Mouse (Mus musculus): ENCODE measurements at regions not wholly inside any gene's neighbourhood (a gene's known extent, or its start where the extent isn't known, plus 50 kb on each side); places are given as distances from the start of the nearest gene placed in this dataset.

- 32% methylated on average over 12 of the region's 12 CpGs for WGBS
- ATAC-seq, result no peak
These were observed 212.9 kb upstream of the Tet2 start for GRCm38 (mm10) chr3:133757756-133758420.

GRCm38 (mm10) chr3:133758421-133758820 is 213.5 kb upstream of the Tet2 start:
- peak overlapping the region; percentile 45 for H3K4me2 ChIP-seq (replicated peaks)
- ATAC-seq, result no peak
- no peaks in the 10 kb centered on the region for H3K36me3 ChIP-seq
- no peaks in the 10 kb centered on the region for H3K27me3 ChIP-seq (replicated peaks)
- no peak overlapping the region for H3K27ac ChIP-seq
- no peak overlapping the region for H3K9ac ChIP-seq
- H3K4me3 ChIP-seq (replicated peaks), result no peak overlapping the region; the same call in 1 of the 2 replicates
- H3K9me3 ChIP-seq, result no peaks in the 10 kb centered on the region
- 15% methylated on average over 4 of the region's 4 CpGs for WGBS
- peaks cover 13% of the 10 kb centered on the region for H3K4me1 ChIP-seq (replicated peaks)

More at GRCm38 (mm10) chr3:133757756-133758420, 212.9 kb upstream of the Tet2 start:
- Histone ChIP-seq H3K9me3 (no peaks in the 10 kb centered on the region), H3K36me3 (no peaks in the 10 kb centered on the region), H3K4me1 (replicated peaks) (peaks cover 13% of the 10 kb centered on the region), H3K4me3 (replicated peaks) (no peak overlapping the region; the same call in 1 of the 2 replicates), H3K27me3 (replicated peaks) (no peaks in the 10 kb centered on the region), H3K27ac (no peak overlapping the region), H3K9ac (no peak overlapping the region), H3K4me2 (replicated peaks) (peak overlapping the region; percentile 45)

- Histone ChIP-seq H3K4me2 (replicated peaks) (no peak overlapping the region), H3K4me1 (replicated peaks) (peaks cover 7% of the 10 kb centered on the region), H3K27me3 (replicated peaks) (no peaks in the 10 kb centered on the region), H3K27ac (no peak overlapping the region), H3K4me3 (replicated peaks) (no peak overlapping the region), H3K9ac (no peak overlapping the region), H3K36me3 (no peaks in the 10 kb centered on the region), H3K9me3 (no peaks in the 10 kb centered on the region)
- ATAC-seq, result no peak
- WGBS, result 76% methylated on average over 2 of the region's 2 CpGs
These were observed 214.7 kb upstream of the Tet2 start for GRCm38 (mm10) chr3:133759611-133760010.

GRCm38 (mm10) chr3:133760221-133760620 is 215.3 kb upstream of the Tet2 start:
- Histone ChIP-seq H3K36me3 (no peaks in the 10 kb centered on the region), H3K9me3 (no peaks in the 10 kb centered on the region), H3K4me2 (replicated peaks) (no peak overlapping the region), H3K27me3 (replicated peaks) (no peaks in the 10 kb centered on the region), H3K9ac (no peak overlapping the region), H3K27ac (no peak overlapping the region), H3K4me3 (replicated peaks) (no peak overlapping the region), H3K4me1 (replicated peaks) (0 out of 2 replicates have a peak, but pooled peaks cover 3% of the 10 kb centered on the region)
- 93% methylated on average over 1 of the region's 1 CpGs for WGBS
- no peak for ATAC-seq

GRCm38 (mm10) chr3:133763721-133764120 is 218.8 kb upstream of the Tet2 start:
- Histone ChIP-seq H3K9ac (no peak overlapping the region), H3K9me3 (no peaks in the 10 kb centered on the region), H3K4me2 (replicated peaks) (no peak overlapping the region), H3K27me3 (replicated peaks) (no peaks in the 10 kb centered on the region), H3K4me1 (replicated peaks) (no peaks in the 10 kb centered on the region), H3K36me3 (no peaks in the 10 kb centered on the region), H3K27ac (no peak overlapping the region), H3K4me3 (replicated peaks) (no peak overlapping the region)
- no peak for ATAC-seq

GRCm38 (mm10) chr3:133773490-133773889 is 228.6 kb upstream of the Tet2 start:
- Histone ChIP-seq H3K36me3 (no peaks in the 10 kb centered on the region), H3K27me3 (replicated peaks) (no peaks in the 10 kb centered on the region), H3K27ac (no peak overlapping the region), H3K4me1 (replicated peaks) (no peaks in the 10 kb centered on the region), H3K4me3 (replicated peaks) (no peak overlapping the region), H3K9me3 (no peaks in the 10 kb centered on the region), H3K4me2 (replicated peaks) (no peak overlapping the region), H3K9ac (no peak overlapping the region)
- no peak for ATAC-seq
- WGBS, result 70% methylated on average over 2 of the region's 2 CpGs

GRCm38 (mm10) chr3:133774229-133774628 is 229.3 kb upstream of the Tet2 start:
- WGBS, result 30% methylated on average over 3 of the region's 3 CpGs
- H3K36me3 ChIP-seq, result no peaks in the 10 kb centered on the region
- no peaks in the 10 kb centered on the region for H3K4me1 ChIP-seq (replicated peaks)
- no peak overlapping the region for H3K4me2 ChIP-seq (replicated peaks)
- no peak overlapping the region for H3K4me3 ChIP-seq (replicated peaks)
- no peaks in the 10 kb centered on the region for H3K9me3 ChIP-seq
- H3K9ac ChIP-seq, result no peak overlapping the region
- H3K27ac ChIP-seq, result no peak overlapping the region
- no peaks in the 10 kb centered on the region for H3K27me3 ChIP-seq (replicated peaks)
- ATAC-seq, result no peak

- H3K4me1 ChIP-seq (replicated peaks), result no peaks in the 10 kb centered on the region
- 19% methylated on average over 4 of the region's 4 CpGs for WGBS
- H3K4me2 ChIP-seq (replicated peaks), result no peak overlapping the region
- H3K27me3 ChIP-seq (replicated peaks), result no peaks in the 10 kb centered on the region
- no peak for ATAC-seq
- H3K4me3 ChIP-seq (replicated peaks), result no peak overlapping the region
- no peaks in the 10 kb centered on the region for H3K9me3 ChIP-seq
- H3K27ac ChIP-seq, result no peak overlapping the region
- no peak overlapping the region for H3K9ac ChIP-seq
- no peaks in the 10 kb centered on the region for H3K36me3 ChIP-seq
These were observed 231.1 kb upstream of the Tet2 start for GRCm38 (mm10) chr3:133776013-133776412.

- H3K9ac ChIP-seq, result no peak overlapping the region
- H3K9me3 ChIP-seq, result no peaks in the 10 kb centered on the region
- no peak overlapping the region for H3K27ac ChIP-seq
- 67% methylated on average over 2 of the region's 2 CpGs for WGBS
- H3K27me3 ChIP-seq (replicated peaks), result no peaks in the 10 kb centered on the region
- no peaks in the 10 kb centered on the region for H3K36me3 ChIP-seq
- ATAC-seq, result no peak
- H3K4me3 ChIP-seq (replicated peaks), result no peak overlapping the region
- H3K4me2 ChIP-seq (replicated peaks), result no peak overlapping the region
- H3K4me1 ChIP-seq (replicated peaks), result no peaks in the 10 kb centered on the region
These were observed 234.3 kb upstream of the Tet2 start for GRCm38 (mm10) chr3:133779161-133779789.

- no peaks in the 10 kb centered on the region for H3K9me3 ChIP-seq
- no peaks in the 10 kb centered on the region for H3K27me3 ChIP-seq (replicated peaks)
- no peak overlapping the region for H3K9ac ChIP-seq
- H3K27ac ChIP-seq, result no peak overlapping the region
- no peak overlapping the region for H3K4me2 ChIP-seq (replicated peaks)
- ATAC-seq, result no peak
- H3K4me1 ChIP-seq (replicated peaks), result no peaks in the 10 kb centered on the region
- 86% methylated on average over 1 of the region's 1 CpGs for WGBS
- H3K4me3 ChIP-seq (replicated peaks), result no peak overlapping the region
- no peaks in the 10 kb centered on the region for H3K36me3 ChIP-seq
These were observed 238.1 kb upstream of the Tet2 start for GRCm38 (mm10) chr3:133783060-133783459.

- no peaks in the 10 kb centered on the region for H3K27me3 ChIP-seq (replicated peaks)
- 91% methylated on average over 2 of the region's 2 CpGs for WGBS
- no peak overlapping the region for H3K27ac ChIP-seq
- no peaks in the 10 kb centered on the region for H3K4me1 ChIP-seq (replicated peaks)
- H3K9ac ChIP-seq, result no peak overlapping the region
- no peak for ATAC-seq
- no peaks in the 10 kb centered on the region for H3K9me3 ChIP-seq
- H3K4me2 ChIP-seq (replicated peaks), result no peak overlapping the region
- H3K4me3 ChIP-seq (replicated peaks), result no peak overlapping the region
- no peaks in the 10 kb centered on the region for H3K36me3 ChIP-seq
These were observed 246.4 kb upstream of the Tet2 start for GRCm38 (mm10) chr3:133791361-133791760.

GRCm38 (mm10) chr3:133809007-133809552 is 264.1 kb upstream of the Tet2 start:
- H3K4me2 ChIP-seq (replicated peaks), result no peak overlapping the region
- WGBS, result 83% methylated on average over 1 of the region's 1 CpGs
- no peaks in the 10 kb centered on the region for H3K4me1 ChIP-seq (replicated peaks)
- no peaks in the 10 kb centered on the region for H3K27me3 ChIP-seq (replicated peaks)
- no peaks in the 10 kb centered on the region for H3K9me3 ChIP-seq
- H3K27ac ChIP-seq, result no peak overlapping the region
- no peak overlapping the region for H3K9ac ChIP-seq
- H3K4me3 ChIP-seq (replicated peaks), result no peak overlapping the region
- H3K36me3 ChIP-seq, result no peaks in the 10 kb centered on the region
- no peak for ATAC-seq
